7 mouse cellular contexts compared by ENCODE assay signal in the genomic region with DNA sequence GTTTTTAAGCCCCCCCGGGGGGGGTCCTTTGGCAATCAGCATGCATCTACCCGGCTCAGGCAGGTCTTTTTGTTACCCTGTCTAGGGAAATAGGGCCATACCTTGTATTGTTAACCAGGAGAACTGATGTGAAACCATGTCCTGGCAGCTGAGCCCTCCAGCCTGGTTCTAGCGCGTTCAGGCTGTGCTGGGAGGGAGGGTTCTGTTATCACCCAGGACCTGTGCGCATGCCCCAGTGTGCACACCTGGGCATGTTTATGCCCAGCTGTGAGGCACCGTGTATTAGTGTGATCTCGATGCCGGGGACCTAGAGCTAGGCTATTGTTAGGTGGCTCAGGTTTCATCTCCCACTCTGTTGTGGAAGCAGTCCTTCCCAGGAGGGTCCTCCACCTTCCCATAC. TPM values are rescaled to one million over a fixed set of nuclear protein-coding genes. Genes with fewer than 3 reads are reported as not detected.
DNase-seq lines count a peak whose midpoint lies in the region; ATAC-seq lines count a peak whose summit lies in the region.

No protein-coding gene starts in this region.

- DNase-seq in lung, postnatal 25 days (ENCODE audit: low spot score): no peak
- DNase-seq in layer of hippocampus, adult 9-10 months (ENCODE audit: low spot score): no peak
- DNase-seq in urinary bladder, adult 18-20 months (ENCODE audit: low spot score in 2 of 2): no peak

- peak overlapping the region; percentile 4; the same call in 1 of the 2 replicates for H3K27ac ChIP-seq in lung, embryonic 16.5 days (ENCODE audit: low read length)
- H3K27ac ChIP-seq in forebrain, embryonic 13.5 days: 0 out of 2 replicates have a peak overlapping the region, but pooled peaks have one; percentile 15
- H3K27ac ChIP-seq in limb, embryonic 12.5 days: peak overlapping the region; percentile 35; the same call in 1 of the 2 replicates
- peak overlapping the region; percentile 96 for H3K27ac ChIP-seq in stomach, embryonic 14.5 days (ENCODE audit: low read length)

- 6% methylated on average over 8 of the region's 8 CpGs for WGBS in lung, embryonic 16.5 days
- WGBS in forebrain, embryonic 13.5 days: 11% methylated on average over 8 of the region's 8 CpGs
- 6% methylated on average over 8 of the region's 8 CpGs for WGBS in limb, embryonic 12.5 days
- 6% methylated on average over 8 of the region's 8 CpGs for WGBS in stomach, embryonic 14.5 days

- H3K4me3 ChIP-seq in lung, embryonic 16.5 days (ENCODE audit: low read length): peak overlapping the region; percentile 76
- peak overlapping the region; percentile 66 for H3K4me3 ChIP-seq in forebrain, embryonic 13.5 days
- H3K4me3 ChIP-seq in limb, embryonic 12.5 days (replicated peaks): peak overlapping the region; percentile 73
- peak overlapping the region; percentile 78 for H3K4me3 ChIP-seq in stomach, embryonic 14.5 days (ENCODE audit: low read depth, low read length)

- H3K4me1 ChIP-seq in lung, embryonic 16.5 days (replicated peaks; ENCODE audit: control insufficient read depth, insufficient read depth, low read length): peaks cover 64% of the 10 kb centered on the region
- peaks cover 79% of the 10 kb centered on the region for H3K4me1 ChIP-seq in forebrain, embryonic 13.5 days
- peaks cover 81% of the 10 kb centered on the region for H3K4me1 ChIP-seq in limb, embryonic 12.5 days (replicated peaks)
- peaks cover 61% of the 10 kb centered on the region for H3K4me1 ChIP-seq in stomach, embryonic 14.5 days (ENCODE audit: control insufficient read depth, insufficient read depth, low read length)

- peaks cover 4% of the 10 kb centered on the region for H3K36me3 ChIP-seq in lung, embryonic 16.5 days (ENCODE audit: control insufficient read depth, insufficient read depth, low read length)
- H3K36me3 ChIP-seq in forebrain, embryonic 13.5 days (ENCODE audit: poor library complexity, severe bottlenecking): no peaks in the 10 kb centered on the region
- H3K36me3 ChIP-seq in limb, embryonic 12.5 days: peaks cover 28% of the 10 kb centered on the region
- peaks cover 10% of the 10 kb centered on the region for H3K36me3 ChIP-seq in stomach, embryonic 14.5 days (ENCODE audit: control insufficient read depth, insufficient read depth, low read length)

- peak overlapping the region; percentile 100 for H3K4me2 ChIP-seq in lung, embryonic 16.5 days (ENCODE audit: low read depth, low read length)
- H3K4me2 ChIP-seq in forebrain, embryonic 13.5 days: peak overlapping the region; percentile 93
- H3K4me2 ChIP-seq in limb, embryonic 12.5 days: peak overlapping the region; percentile 99
- H3K4me2 ChIP-seq in stomach, embryonic 14.5 days (replicated peaks; ENCODE audit: low read depth, low read length): peak overlapping the region; percentile 99

- H3K9me3 ChIP-seq in lung, embryonic 16.5 days (ENCODE audit: control insufficient read depth, low read length): no peaks in the 10 kb centered on the region
- H3K9me3 ChIP-seq in forebrain, embryonic 13.5 days (replicated peaks): no peaks in the 10 kb centered on the region
- no peaks in the 10 kb centered on the region for H3K9me3 ChIP-seq in limb, embryonic 12.5 days
- H3K9me3 ChIP-seq in stomach, embryonic 14.5 days (ENCODE audit: control insufficient read depth, low read depth, low read length): no peaks in the 10 kb centered on the region

- no peak for ATAC-seq in lung, embryonic 16.5 days (ENCODE audit: low read depth)
- no peak for ATAC-seq in forebrain, embryonic 13.5 days
- no peak for ATAC-seq in limb, embryonic 12.5 days (ENCODE audit: insufficient number of reproducible peaks, insufficient read depth, low FRiP score, low TSS enrichment, low read depth)
- ATAC-seq in stomach, embryonic 14.5 days (ENCODE audit: insufficient number of reproducible peaks, insufficient read depth, low FRiP score, low read depth): no peak

- no peaks in the 10 kb centered on the region for H3K27me3 ChIP-seq in lung, embryonic 16.5 days (ENCODE audit: control insufficient read depth, insufficient read depth, low read depth, low read length)
- H3K27me3 ChIP-seq in forebrain, embryonic 13.5 days: peaks cover 27% of the 10 kb centered on the region
- H3K27me3 ChIP-seq in limb, embryonic 12.5 days: no peaks in the 10 kb centered on the region
- H3K27me3 ChIP-seq in stomach, embryonic 14.5 days (ENCODE audit: control insufficient read depth, insufficient read depth, low read length): no peaks in the 10 kb centered on the region

- H3K9ac ChIP-seq in lung, embryonic 16.5 days (ENCODE audit: low read length): peak overlapping the region; percentile 77
- peak overlapping the region; percentile 76 for H3K9ac ChIP-seq in forebrain, embryonic 13.5 days
- H3K9ac ChIP-seq in limb, embryonic 12.5 days (replicated peaks): peak overlapping the region; percentile 79
- peak overlapping the region; percentile 71; the same call in 1 of the 2 replicates for H3K9ac ChIP-seq in stomach, embryonic 14.5 days (replicated peaks; ENCODE audit: low read depth, low read length)

RNA-seq across cellular contexts. Expression of a gene that starts 21.1 kb away (rescaled TPM):
- polyA plus RNA-seq in lung, embryonic 16.5 days (2015; fragmentation: Nextera tagmentation; extraction: Ambion mirVana): 0.31 TPM in 1 of 2 replicates, not detected in the other
- polyA plus RNA-seq in forebrain, embryonic 13.5 days (2015; fragmentation: Nextera tagmentation; extraction: Ambion mirVana): 0.21 TPM in 1 of 2 replicates, not detected in the other
- 0.51 TPM in 1 of 2 replicates, not detected in the other for polyA plus RNA-seq in limb, embryonic 12.5 days (2016; fragmentation: Nextera tagmentation; extraction: Ambion mirVana)
- not detected in 2 replicates for polyA plus RNA-seq in stomach, embryonic 14.5 days (2014; fragmentation: Nextera tagmentation; extraction: Ambion mirVana)

RNA-seq across cellular contexts. Expression of a gene that starts 34.1 kb away (rescaled TPM):
- 35.4 and 37.2 TPM in 2 replicates for polyA plus RNA-seq in lung, embryonic 16.5 days (2015; fragmentation: Nextera tagmentation; extraction: Ambion mirVana)
- 8.7 and 10.2 TPM in 2 replicates for polyA plus RNA-seq in forebrain, embryonic 13.5 days (2015; fragmentation: Nextera tagmentation; extraction: Ambion mirVana)
- polyA plus RNA-seq in limb, embryonic 12.5 days (2016; fragmentation: Nextera tagmentation; extraction: Ambion mirVana): 47.1 TPM in 2 replicates
- 54.0 and 56.8 TPM in 2 replicates for polyA plus RNA-seq in stomach, embryonic 14.5 days (2014; fragmentation: Nextera tagmentation; extraction: Ambion mirVana)

RNA-seq across cellular contexts. Expression of a gene that starts 54.2 kb away (rescaled TPM):
- polyA plus RNA-seq in lung, embryonic 16.5 days (2015; fragmentation: Nextera tagmentation; extraction: Ambion mirVana): 34.0 and 38.3 TPM in 2 replicates
- 23.0 and 26.9 TPM in 2 replicates for polyA plus RNA-seq in forebrain, embryonic 13.5 days (2015; fragmentation: Nextera tagmentation; extraction: Ambion mirVana)
- 44.8 and 48.5 TPM in 2 replicates for polyA plus RNA-seq in limb, embryonic 12.5 days (2016; fragmentation: Nextera tagmentation; extraction: Ambion mirVana)
- polyA plus RNA-seq in stomach, embryonic 14.5 days (2014; fragmentation: Nextera tagmentation; extraction: Ambion mirVana): 31.4 and 32.6 TPM in 2 replicates

Comparison
In these comparisons a context has a peak if more than half of its experiments do, and no peak if none do; other contexts are left out.
1. H3K27ac ChIP-seq: peak in every context shown above with its lines; median percentile 96 in stomach, embryonic 14.5 days; 35 in limb, embryonic 12.5 days; 15 in forebrain, embryonic 13.5 days; 4 in lung, embryonic 16.5 days.